In the genomic region with DNA sequence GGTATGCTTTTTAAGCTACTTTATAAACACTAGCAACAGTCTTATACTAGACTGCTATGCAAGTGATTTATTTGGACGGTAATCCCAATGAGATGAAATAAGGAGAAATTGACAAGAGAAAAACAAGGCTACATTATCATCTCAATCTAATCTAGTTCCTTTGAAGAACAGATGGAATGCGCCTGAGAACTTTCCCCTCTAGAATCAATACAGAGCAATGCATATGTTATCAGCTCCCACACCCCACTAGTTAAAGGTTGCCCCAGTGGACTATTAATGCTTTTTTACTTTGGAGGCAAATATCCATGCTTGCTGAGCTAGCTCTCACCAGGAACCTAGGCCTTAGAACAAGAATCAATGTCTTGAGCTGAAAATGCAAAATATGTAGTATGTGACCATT, we compare ENCODE assay signal across 16 mouse cellular contexts.
"Had no signal": no experiment of that assay in that cellular context is flagged by ENCODE, and none has a peak within 500 bp of the region (broad histone marks: within the 10 kb centered on the region; RNA-seq: fewer than 3 reads in every experiment).

No protein-coding gene starts in this region.

- H3K4me2 ChIP-seq: neural tube, embryonic 12.5 days; neural tube, embryonic 13.5 days; stomach, embryonic 15.5 days had no signal

- H3K27me3 ChIP-seq: neural tube, embryonic 12.5 days; neural tube, embryonic 13.5 days; stomach, embryonic 15.5 days had no signal

- H3K27ac ChIP-seq: neural tube, embryonic 12.5 days; neural tube, embryonic 13.5 days; stomach, embryonic 15.5 days; stomach, postnatal 0 days had no signal

- DNase-seq: retina, postnatal 1 day; right cerebral cortex, adult 18-20 months; right cerebral cortex, postnatal 14 days; right cerebral cortex, postnatal 25 days; right cerebral cortex, postnatal 4 days; spleen, adult 18-20 months; thymus, adult 18-20 months; thymus, adult 2 months; thymus, postnatal 14 days; thymus, postnatal 25 days; thymus, postnatal 36 days; thymus, postnatal 4 days had no signal

- H3K36me3 ChIP-seq: neural tube, embryonic 12.5 days; neural tube, embryonic 13.5 days; stomach, embryonic 15.5 days had no signal

- H3K9ac ChIP-seq: neural tube, embryonic 12.5 days; neural tube, embryonic 13.5 days; stomach, embryonic 15.5 days had no signal

- H3K4me3 ChIP-seq: neural tube, embryonic 12.5 days; neural tube, embryonic 13.5 days; stomach, embryonic 15.5 days had no signal

- H3K4me1 ChIP-seq: neural tube, embryonic 12.5 days; neural tube, embryonic 13.5 days; stomach, embryonic 15.5 days had no signal

- H3K9me3 ChIP-seq: neural tube, embryonic 12.5 days; neural tube, embryonic 13.5 days; stomach, embryonic 15.5 days had no signal
